Mouse (Mus musculus): Measurements from ENCODE around the gene Khdc3. TPM values are rescaled to one million over a fixed set of nuclear protein-coding genes. Genes with fewer than 3 reads are reported as not detected.

The Khdc3 gene
- total and polyA plus RNA-seq, 3 experiments: not detected

DNA sequence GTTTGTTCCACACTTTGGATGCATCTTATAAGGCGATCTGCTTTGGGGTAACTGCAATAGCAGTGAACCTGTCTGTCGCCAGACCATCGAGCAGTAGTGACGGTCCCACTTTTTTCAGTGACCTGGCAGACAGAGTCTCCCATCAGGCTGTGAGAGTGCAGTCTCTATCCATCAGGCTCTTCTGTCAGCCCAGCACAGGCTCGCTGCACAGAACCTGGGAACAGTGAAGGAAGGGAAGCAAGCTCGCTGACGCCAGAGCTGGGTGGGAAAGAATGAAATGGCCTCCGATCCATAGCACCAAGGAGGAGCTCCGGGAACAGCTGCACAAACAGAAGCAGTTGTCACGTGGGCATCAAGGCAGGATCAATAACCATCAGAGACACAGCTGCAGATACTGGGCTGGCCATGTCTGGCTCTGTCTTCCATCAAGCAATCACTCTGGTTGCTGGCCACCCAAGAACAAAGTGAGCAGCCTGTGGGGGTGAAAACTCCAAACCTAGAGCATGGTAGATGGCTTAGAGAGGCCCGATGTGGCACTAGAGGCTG, 35.8 kb downstream of the Khdc3 start:
- H3K36me3 ChIP-seq (ENCODE audit: control insufficient read depth in 1 of 2, insufficient read depth in 2 of 2, low read length in 2 of 2): no peaks in the 10 kb centered on the region
- TF ChIP-seq NRF1 (IDR thresholded peaks at IDR 0.05; ENCODE audit: insufficient read depth, low read depth, low read length, poor library complexity, severe bottlenecking) (no peak), MYB (IDR thresholded peaks at IDR 0.05; ENCODE audit: low read depth, low read length) (no peak), POLR2AphosphoS5 (IDR thresholded peaks at IDR 0.05; ENCODE audit: borderline replicate concordance, low read depth, low read length) (no peak)
- no peaks in the 10 kb centered on the region for H3K4me1 ChIP-seq (ENCODE audit: control insufficient read depth in 1 of 2, insufficient read depth in 2 of 2, low read length in 2 of 2)
- no peak overlapping the region for H3K9ac ChIP-seq (ENCODE audit: control insufficient read depth, low read depth, low read length, poor library complexity, severe bottlenecking)
- H3K27ac ChIP-seq (ENCODE audit: control insufficient read depth, low read depth, low read length): no peak overlapping the region
- no peak overlapping the region for H3K4me3 ChIP-seq (ENCODE audit: control insufficient read depth in 1 of 2, insufficient read depth in 1 of 2, low read depth in 2 of 2, low read length in 2 of 2)
- no peak for DNase-seq (ENCODE audit: low read depth, low spot score)
- H3K27me3 ChIP-seq (ENCODE audit: control insufficient read depth in 1 of 2, insufficient read depth in 2 of 2, low read length in 2 of 2): no peaks in the 10 kb centered on the region; a peak in 1 of 4 replicates
- H3K79me2 ChIP-seq (ENCODE audit: control insufficient read depth, insufficient read depth, low read length, poor library complexity): no peaks in the 10 kb centered on the region
- H3K9me3 ChIP-seq (replicated peaks; ENCODE audit: insufficient read depth, low read length): no peaks in the 10 kb centered on the region

Other genes with a start within 250 kb of the Khdc3 start
- gene Pygo1, start 176.2 kb upstream of the Khdc3 start, total RNA-seq (2012; rRNA removed): not detected in 2 replicates
- gene Pygo1, start 176.2 kb upstream of the Khdc3 start, polyA plus RNA-seq (2012; ENCODE audit: insufficient read depth in 1 of 2, insufficient read length in 2 of 2, low read depth in 1 of 2, low replicate concordance in 2 of 2, missing spikeins in 1 of 2): not detected
- gene Dyx1c1, start 143.1 kb upstream of the Khdc3 start, total RNA-seq (2012; rRNA removed): 1.0 and 1.1 TPM in 2 replicates
- gene Dyx1c1, start 143.1 kb upstream of the Khdc3 start, polyA plus RNA-seq (2012; ENCODE audit: insufficient read depth in 1 of 2, insufficient read length in 2 of 2, low read depth in 1 of 2, low replicate concordance in 2 of 2, missing spikeins in 1 of 2): 1 to 10 TPM in 1 of 2 experiments, not detected in 1; 2.0 TPM
- not detected in 2 replicates for gene Gm44503, start 143.0 kb upstream of the Khdc3 start, total RNA-seq (2012; rRNA removed)
- not detected for gene Gm44503, start 143.0 kb upstream of the Khdc3 start, polyA plus RNA-seq (2012; ENCODE audit: insufficient read depth in 1 of 2, insufficient read length in 2 of 2, low read depth in 1 of 2, low replicate concordance in 2 of 2, missing spikeins in 1 of 2)
- gene Ccpg1os, start 116.5 kb upstream of the Khdc3 start, total RNA-seq (2012; rRNA removed): 2.3 and 3.4 TPM in 2 replicates
- 1 to 10 TPM in 1 of 2 experiments, not detected in 1; 4.6 TPM for gene Ccpg1os, start 116.5 kb upstream of the Khdc3 start, polyA plus RNA-seq (2012; ENCODE audit: insufficient read depth in 1 of 2, insufficient read length in 2 of 2, low read depth in 1 of 2, low replicate concordance in 2 of 2, missing spikeins in 1 of 2)
- gene Ccpg1, start 116.4 kb upstream of the Khdc3 start, total RNA-seq (2012; rRNA removed): 2.1 and 2.9 TPM in 2 replicates
- 10 to 100 TPM in 1 of 2 experiments, not detected in 1; 12.5 TPM for gene Ccpg1, start 116.4 kb upstream of the Khdc3 start, polyA plus RNA-seq (2012; ENCODE audit: insufficient read depth in 1 of 2, insufficient read length in 2 of 2, low read depth in 1 of 2, low replicate concordance in 2 of 2, missing spikeins in 1 of 2)
- 3.5 and 3.7 TPM in 2 replicates for gene Pigb, start 61.5 kb upstream of the Khdc3 start, total RNA-seq (2012; rRNA removed)
- 10 to 100 TPM in 1 of 2 experiments, not detected in 1; 12.0 TPM for gene Pigb, start 61.5 kb upstream of the Khdc3 start, polyA plus RNA-seq (2012; ENCODE audit: insufficient read depth in 1 of 2, insufficient read length in 2 of 2, low read depth in 1 of 2, low replicate concordance in 2 of 2, missing spikeins in 1 of 2)
- gene Rab27a, start 57.0 kb upstream of the Khdc3 start, total RNA-seq (2012; rRNA removed): 8.6 and 8.8 TPM in 2 replicates
- gene Rab27a, start 57.0 kb upstream of the Khdc3 start, polyA plus RNA-seq (2012; ENCODE audit: insufficient read depth in 1 of 2, insufficient read length in 2 of 2, low read depth in 1 of 2, low replicate concordance in 2 of 2, missing spikeins in 1 of 2): 10 to 100 TPM in 1 of 2 experiments, not detected in 1; 11.2 TPM
- gene Gm20509, start 634 bp downstream of the Khdc3 start, total RNA-seq (2012; rRNA removed): not detected in 2 replicates
- not detected for gene Gm20509, start 634 bp downstream of the Khdc3 start, polyA plus RNA-seq (2012; ENCODE audit: insufficient read depth in 1 of 2, insufficient read length in 2 of 2, low read depth in 1 of 2, low replicate concordance in 2 of 2, missing spikeins in 1 of 2)
- 203 and 234 TPM in 2 replicates for gene Rsl24d1, start 11.6 kb downstream of the Khdc3 start, total RNA-seq (2012; rRNA removed)
- gene Rsl24d1, start 11.6 kb downstream of the Khdc3 start, polyA plus RNA-seq (2012; ENCODE audit: insufficient read depth in 1 of 2, insufficient read length in 2 of 2, low read depth in 1 of 2, low replicate concordance in 2 of 2, missing spikeins in 1 of 2): 100 to 1,000 TPM in 1 of 2 experiments, not detected in 1; 195 TPM

Measured in MEL (cell line).